Mouse (Mus musculus): ENCODE measurements at regions not wholly inside any gene's neighbourhood (a gene's known extent, or its start where the extent isn't known, plus 50 kb on each side); places are given as distances from the start of the nearest gene placed in this dataset.

DNA sequence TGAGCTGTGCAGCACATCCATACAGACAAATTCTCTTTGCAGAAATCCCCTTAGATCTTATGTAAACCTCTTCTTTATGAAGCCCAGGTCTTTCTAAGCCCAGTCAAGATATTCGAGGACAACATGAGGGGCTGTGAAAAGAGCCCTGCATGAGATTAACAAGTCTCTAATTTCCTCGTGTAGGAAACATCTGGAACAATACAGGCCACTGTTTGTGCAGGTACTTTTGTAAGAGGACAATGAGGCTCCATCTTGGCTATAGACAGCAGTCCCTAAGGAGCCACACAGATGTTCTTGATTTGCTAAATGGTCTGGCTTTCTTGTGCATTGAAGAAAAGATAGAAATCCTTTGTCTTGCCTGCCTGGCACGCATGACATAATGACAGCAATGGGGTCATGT is 259.5 kb upstream of the Fam49a start:
- TF ChIP-seq POLR2A (IDR thresholded peaks at IDR 0.05; ENCODE audit: borderline replicate concordance, insufficient read depth, low read length): no peak
- no peak for TF ChIP-seq CTCF (IDR thresholded peaks at IDR 0.05; ENCODE audit: borderline replicate concordance, insufficient read depth, low read depth, low read length)
